Mouse (Mus musculus) lung, postnatal 4 days (tissue): ENCODE measurements around the gene Gucy2c.

Experiments
- DNase-seq, 2 experiments: peaks; one replicate each; pipeline ENCODE4 v3.0.0; 2021

Gene Gucy2c

DNA sequence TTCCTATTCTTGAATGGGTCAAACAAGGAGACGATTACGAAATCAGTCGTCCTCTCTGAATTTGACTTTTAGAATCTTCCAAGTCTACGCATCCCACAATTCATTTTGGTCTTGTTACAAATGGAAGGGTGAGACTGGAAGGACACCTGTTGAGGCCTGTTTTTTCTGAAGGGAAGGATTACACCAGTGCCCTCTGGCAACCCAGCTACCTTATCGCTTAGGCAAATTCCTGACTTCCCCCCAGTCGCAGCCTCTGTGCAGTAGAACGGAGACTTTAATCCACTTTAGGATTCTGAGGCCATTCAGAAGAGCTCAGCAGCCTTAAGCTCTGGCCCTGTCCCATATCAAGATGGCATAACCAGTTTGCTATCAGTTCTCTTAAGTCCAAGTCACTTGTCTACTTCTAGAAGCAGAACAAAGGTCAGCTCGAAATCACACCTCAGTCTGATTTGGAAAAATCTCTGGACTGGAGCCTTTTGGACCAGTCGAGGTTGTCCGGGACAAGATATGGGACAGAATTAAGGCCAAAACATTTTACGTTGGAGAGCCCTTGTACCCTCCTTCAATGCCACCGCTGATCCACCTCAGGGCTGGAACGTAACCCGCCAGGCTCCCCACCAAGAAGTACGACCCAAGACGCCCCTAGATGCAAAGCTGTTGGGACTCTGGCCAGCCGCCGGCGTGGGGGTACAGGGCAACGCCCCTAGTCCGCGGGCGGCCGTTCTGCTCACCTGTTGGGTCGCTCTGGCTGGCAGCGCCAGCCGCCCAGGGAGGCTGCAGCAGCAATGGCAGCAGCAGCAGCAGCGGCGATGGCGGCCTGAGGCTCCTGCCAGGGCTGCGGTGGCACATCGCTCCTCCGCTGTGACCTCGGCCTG is 120.5 kb downstream of the Gucy2c start:
- no peak for DNase-seq

DNA sequence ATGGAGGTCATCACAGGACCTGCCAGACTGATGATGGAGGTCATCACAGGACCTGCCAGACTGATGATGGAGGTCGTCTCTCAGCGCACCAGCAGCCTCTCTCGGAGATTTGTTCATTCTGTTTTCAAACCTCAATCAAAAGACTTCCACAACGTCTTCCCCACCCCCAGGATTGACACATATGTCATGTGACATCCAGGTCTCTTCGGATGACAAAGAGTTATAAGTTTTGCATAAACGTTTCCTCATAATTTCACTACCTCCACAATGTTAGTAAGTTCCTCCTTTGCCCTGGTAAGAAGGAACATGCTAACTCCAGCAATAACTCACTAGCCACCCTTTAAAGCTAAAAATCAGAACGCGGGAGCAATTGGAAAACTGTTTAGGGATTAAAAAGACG is 122.3 kb downstream of the Gucy2c start:
- no peak for DNase-seq

DNA sequence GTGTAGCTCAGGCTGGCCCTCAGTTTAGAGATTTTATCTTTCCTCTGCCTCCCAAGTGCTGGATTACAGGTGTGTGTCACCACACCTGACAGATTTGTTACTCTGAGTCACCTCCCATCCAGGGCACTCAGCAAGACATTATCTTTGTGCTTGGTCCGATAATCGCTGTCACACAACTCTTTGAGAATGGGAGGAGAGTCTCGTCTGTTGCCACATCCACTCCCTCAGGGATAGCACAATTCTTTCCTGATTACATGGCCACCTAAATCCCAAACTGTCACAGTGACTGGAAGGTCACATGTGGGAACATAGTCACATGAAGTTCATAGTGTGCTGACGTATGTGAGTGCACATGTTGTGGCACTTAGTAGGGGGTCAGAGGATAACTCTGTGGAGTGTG is 123.3 kb downstream of the Gucy2c start:
- no peak for DNase-seq

DNA sequence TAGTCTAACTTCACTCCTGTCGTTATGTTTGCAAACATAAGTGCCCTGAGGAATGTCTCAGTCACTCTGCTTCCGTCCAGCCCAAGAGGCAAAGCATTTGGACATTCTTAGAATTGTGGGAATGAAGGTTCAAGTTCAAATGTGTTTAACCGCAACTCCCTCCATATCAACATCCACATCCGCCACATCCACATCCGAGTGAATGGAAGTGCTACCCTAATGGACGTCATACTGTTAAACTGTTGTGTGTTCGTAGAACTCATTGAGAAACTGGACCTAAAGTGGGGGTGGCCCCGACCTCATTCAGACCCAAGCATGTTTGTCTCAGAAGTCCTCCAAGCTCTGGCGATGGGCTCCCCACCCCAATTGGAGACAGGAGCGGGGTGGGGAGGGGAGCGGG is 125.8 kb downstream of the Gucy2c start:
- no peak for DNase-seq

DNA sequence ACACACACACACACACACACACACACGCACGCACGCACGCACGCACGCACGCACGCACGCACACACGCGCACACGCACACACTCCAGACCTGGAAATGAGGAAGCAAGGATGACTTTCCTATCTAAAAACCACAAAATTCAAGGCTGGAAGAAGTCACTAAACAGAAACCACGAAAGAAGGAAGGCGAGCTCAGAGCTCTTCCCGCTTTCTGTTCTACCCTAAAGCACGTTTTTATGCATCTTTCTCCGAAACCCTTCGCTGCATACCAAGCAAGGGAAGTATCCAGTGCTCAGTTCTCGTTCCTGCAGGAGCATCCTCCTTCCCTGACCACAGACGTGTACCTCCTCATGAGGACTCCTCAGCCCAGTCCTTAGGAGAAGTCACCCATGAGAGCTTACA is 127.1 kb downstream of the Gucy2c start:
- no peak for DNase-seq

DNA sequence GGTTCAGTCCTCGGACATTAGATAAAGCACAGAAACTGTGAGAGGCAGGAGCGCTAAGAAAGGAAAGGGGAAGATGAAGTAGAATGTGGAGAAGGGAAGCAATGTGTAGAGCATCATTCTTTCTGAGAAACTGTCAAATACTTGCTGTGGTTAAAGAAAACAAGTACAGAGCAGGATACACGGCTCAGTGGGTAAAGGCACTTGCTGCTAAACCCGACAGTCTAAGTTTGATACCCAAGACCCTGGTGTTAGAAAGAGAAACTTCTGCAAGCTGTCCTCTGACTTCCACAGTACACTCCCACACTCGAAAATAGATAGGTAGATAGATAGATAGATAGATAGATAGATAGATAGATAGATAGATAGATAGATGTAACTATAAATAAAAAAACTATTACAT is 128.2 kb downstream of the Gucy2c start:
- no peak for DNase-seq

DNA sequence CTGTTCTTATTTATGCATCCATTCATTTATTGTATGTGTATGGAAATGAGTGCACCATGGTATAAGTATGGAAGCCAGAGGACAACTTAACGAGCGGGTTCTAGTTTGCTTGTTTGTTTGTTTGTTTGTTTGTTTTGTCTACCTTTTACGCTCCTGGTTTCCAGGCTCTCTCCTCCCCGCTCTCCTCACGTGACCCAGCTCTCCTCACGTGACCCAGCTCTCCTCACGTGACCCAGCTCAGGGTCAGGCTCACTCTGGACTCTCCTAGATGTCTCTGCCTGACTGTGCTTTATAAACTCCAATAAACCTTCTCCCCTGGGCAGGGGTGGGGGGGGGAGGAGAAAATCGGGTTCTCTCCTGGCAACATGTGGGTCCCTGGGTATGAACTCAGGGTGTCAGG is 130.9 kb downstream of the Gucy2c start:
- DNase-seq = no peak

DNA sequence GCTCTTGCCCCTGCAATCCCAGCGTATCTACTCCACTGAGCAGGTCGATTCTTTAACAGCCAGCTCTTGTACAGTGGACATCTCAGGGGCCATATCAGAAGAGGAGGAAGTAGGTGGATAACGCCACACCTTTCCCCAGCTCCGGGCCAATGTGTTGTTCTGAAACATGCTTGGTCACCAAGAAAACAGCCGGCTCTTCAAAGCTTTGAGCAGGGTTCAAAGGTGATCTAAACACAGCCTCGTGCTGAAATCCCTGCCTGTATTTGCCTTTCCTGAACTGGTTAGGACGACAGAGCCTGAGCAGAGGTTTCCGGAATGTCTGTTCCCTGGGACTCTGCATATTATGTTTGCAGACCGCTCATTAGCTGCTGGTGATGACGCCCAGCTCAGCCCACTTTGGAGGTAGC is 134.1 kb downstream of the Gucy2c start:
- no peak for DNase-seq
